Mouse (Mus musculus): Measurements from ENCODE around the gene Slc2a4.

DNA sequence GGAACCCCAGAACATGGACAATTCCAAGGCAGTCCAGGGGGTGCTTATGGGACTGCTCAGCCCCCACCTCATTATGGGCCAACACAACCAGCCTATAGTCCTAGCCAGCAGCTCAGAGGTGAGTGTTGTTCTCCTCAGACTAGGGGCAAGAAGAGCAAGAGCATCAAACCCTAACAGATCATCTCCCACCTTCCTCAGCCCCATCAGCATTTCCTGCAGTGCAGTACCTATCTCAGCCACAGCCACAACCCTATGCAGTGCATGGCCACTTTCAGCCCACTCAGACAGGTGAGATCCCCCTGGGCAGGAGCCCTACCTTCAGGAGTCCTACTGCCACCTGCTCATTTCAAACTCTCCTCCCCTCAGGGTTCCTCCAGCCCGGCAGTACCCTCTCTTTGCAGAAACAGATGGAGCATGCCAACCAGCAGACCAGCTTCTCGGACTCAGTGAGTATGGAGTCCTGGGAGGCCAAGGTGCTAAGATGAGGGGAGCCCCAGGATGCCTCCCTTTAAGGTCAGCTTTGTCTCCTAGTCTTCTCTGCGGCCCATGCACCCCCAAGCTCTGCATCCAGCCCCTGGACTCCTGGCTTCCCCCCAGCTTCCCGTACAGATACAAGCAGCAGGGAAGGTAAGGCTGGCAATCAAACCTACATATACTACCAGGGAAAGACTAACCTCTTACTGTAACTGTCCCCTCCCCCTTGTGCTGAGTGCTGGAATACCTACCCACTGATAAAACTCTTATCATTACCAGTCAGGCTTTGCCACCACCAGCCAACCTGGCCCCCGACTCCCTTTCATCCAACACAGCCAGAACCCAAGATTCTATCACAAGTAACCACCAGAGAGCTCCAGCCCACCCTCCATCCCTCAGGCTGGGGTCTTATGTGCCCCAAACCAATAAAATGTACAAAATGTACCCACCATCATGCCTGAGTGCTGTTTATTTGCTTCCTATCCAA is 32.0 kb downstream of the Slc2a4 start:
- TF ChIP-seq POLR2A (IDR thresholded peaks at IDR 0.05; ENCODE audit: low read depth, low read length), result no peak
- TF ChIP-seq CTCF (conservative IDR thresholded peaks at IDR 0.05; ENCODE audit: insufficient read depth, insufficient read length, low read depth, low read length), result no peak
